Mouse (Mus musculus) adrenal gland, postnatal 10 days (tissue): Measurements from ENCODE around the gene Fancg. TPM values are rescaled to one million over a fixed set of nuclear protein-coding genes. Genes with fewer than 3 reads are reported as not detected.

Source experiments
- DNase-seq: peaks from one replicate; pipeline ENCODE4 v3.0.0; 2021; ENCODE audit warnings: mixed read lengths
- total RNA-seq, 2 experiments: library from RNA; stranded (reverse); gene quantifications; 2 replicates each; pipeline ENCODE4 v1.2.3; 2021

The Fancg gene
- total RNA-seq, 2 experiments from 2014 or later = 7.3 to 11.7 TPM

GRCm38 (mm10) chr4:43033481-43033880 is 23.2 kb upstream of the Fancg start:
- DNase-seq = no peak

- no peak for DNase-seq
Observed at GRCm38 (mm10) chr4:43032501-43032900, 22.2 kb upstream of the Fancg start.

- DNase-seq = peak; percentile 94
Observed at GRCm38 (mm10) chr4:43031237-43031995, 21.1 kb upstream of the Fancg start, which contains the start of gene Stoml2. Gene Stoml2 (minus strand): TSS chr4:43031710.

- DNase-seq = no peak
Observed at GRCm38 (mm10) chr4:43030780-43031230, 20.5 kb upstream of the Fancg start.

GRCm38 (mm10) chr4:43030352-43030751 is 20.0 kb upstream of the Fancg start:
- DNase-seq = no peak

GRCm38 (mm10) chr4:43029749-43030148 is 19.4 kb upstream of the Fancg start:
- DNase-seq = no peak

GRCm38 (mm10) chr4:43029121-43029520 is 18.8 kb upstream of the Fancg start:
- peak; percentile 49 for DNase-seq

- DNase-seq = peak; percentile 97
Observed at GRCm38 (mm10) chr4:43025084-43025960, 15.0 kb upstream of the Fancg start, which contains the start of gene Pigo. Gene Pigo (minus strand): TSS chr4:43025819.

- no peak for DNase-seq
Observed at GRCm38 (mm10) chr4:43024673-43025072, 14.4 kb upstream of the Fancg start.

- no peak for DNase-seq
Observed at GRCm38 (mm10) chr4:43021341-43021740, 11.0 kb upstream of the Fancg start.

- DNase-seq = no peak
Observed at GRCm38 (mm10) chr4:43020876-43021275, 10.6 kb upstream of the Fancg start.

- no peak for DNase-seq
Observed at GRCm38 (mm10) chr4:43019641-43020465, 9.5 kb upstream of the Fancg start.

GRCm38 (mm10) chr4:43019176-43019575 is 8.9 kb upstream of the Fancg start:
- DNase-seq = no peak

GRCm38 (mm10) chr4:43018156-43018555 is 7.8 kb upstream of the Fancg start:
- DNase-seq = no peak

GRCm38 (mm10) chr4:43012091-43012490 is 1.8 kb upstream of the Fancg start:
- DNase-seq = no peak

- DNase-seq = no peak
Observed at GRCm38 (mm10) chr4:43005765-43006164, 4.5 kb downstream of the Fancg start.

GRCm38 (mm10) chr4:43004951-43005350 is 5.4 kb downstream of the Fancg start:
- DNase-seq = no peak

GRCm38 (mm10) chr4:43002756-43003439 is 7.4 kb downstream of the Fancg start:
- DNase-seq = no peak

GRCm38 (mm10) chr4:43001272-43001671 is 9.0 kb downstream of the Fancg start:
- DNase-seq = no peak

GRCm38 (mm10) chr4:43000141-43000986 is 9.9 kb downstream of the Fancg start, which contains the start of gene Vcp:
Gene Vcp (minus strand): TSS chr4:43000507.
- peak; percentile 99 for DNase-seq
